Mouse (Mus musculus) gastrocnemius, adult 8-10 months (tissue): ENCODE measurements around the gene Auh. TPM values are rescaled to one million over a fixed set of nuclear protein-coding genes. Genes with fewer than 3 reads are reported as not detected.
A peak's percentile ranks its signal among the peaks of the same experiment; 100 is the strongest.

ENCODE experiments used
- DNase-seq, 2 experiments: peaks; one replicate each; pipeline ENCODE4 v3.0.0; 2022; ENCODE audit warnings: low spot score in 2 of 2
- total RNA-seq, 4 experiments: library from RNA; stranded (reverse); gene quantifications; 2 replicates each; pipeline ENCODE4 v1.2.4; 2022

The Auh gene
- 10 to 100 TPM; 75.2 to 88.9 (median 78.6) TPM for total RNA-seq

GRCm38 (mm10) chr13:52929209-52930171 lies at the start of gene Auh:
Gene Auh (minus strand): TSS chr13:52929681.
- peak; percentile 70 to 78 for DNase-seq

GRCm38 (mm10) chr13:52978321-52978981 lies 49.0 kb upstream of the Auh start:
- peak in 1 of 2 experiments; percentile 24 for DNase-seq

GRCm38 (mm10) chr13:52977757-52978156 lies 48.3 kb upstream of the Auh start:
- DNase-seq = no peak

DNA sequence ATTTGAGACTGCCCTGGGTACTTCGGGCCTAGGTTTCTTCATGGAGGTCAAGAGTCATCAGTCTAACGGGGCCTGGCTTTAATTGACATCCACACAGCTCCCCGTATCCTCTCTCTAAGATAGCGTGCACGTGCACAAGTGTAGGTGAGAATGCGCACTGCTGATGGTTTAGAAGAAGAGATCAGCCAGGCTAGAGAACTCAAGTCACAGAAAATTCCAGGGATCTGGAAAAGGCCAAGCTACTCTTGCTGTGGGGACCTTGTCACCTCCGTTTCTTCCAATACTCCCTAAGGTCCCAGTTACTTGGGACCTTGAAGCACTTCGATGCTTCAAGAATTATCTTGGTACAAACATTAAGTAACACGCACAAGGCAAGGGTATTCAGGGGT lies 47.7 kb upstream of the Auh start:
- DNase-seq = peak in 1 of 2 experiments; percentile 20

DNA sequence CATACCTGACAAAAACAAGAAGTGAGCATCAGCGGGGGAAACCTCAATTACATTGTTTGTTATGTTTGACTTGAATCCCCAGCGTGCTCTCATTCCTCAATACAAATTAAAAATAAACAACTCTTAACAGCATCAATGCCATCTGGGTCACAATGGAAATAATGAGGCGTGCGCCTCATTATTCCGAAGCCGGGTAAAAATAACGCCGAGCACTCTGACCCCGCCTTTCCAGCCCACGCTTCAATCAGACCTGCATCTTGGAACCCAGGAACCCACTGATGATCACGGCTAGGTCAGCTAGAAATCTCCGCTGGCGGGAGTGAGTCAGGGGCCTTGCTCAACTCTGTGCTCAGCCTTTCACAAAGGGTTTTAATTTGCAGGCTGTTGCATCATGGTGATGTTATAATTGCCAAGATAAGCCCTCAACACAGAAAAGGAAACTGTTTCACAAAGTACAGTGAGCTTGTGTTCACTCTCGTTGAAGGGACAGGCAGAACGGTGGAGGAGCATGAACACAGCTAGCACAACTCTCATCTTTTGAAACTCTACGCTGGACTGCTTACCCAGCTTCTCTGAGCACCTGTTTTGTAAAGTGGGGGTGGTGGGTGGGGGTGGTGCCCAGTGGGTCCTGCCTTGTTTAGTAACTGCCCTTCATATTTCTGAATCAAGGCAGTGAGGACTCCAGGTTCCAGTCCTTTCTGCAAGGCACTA lies 47.2 kb upstream of the Auh start:
- DNase-seq = peak in 1 of 2 experiments; percentile 26

- DNase-seq = no peak
These were observed 46.6 kb upstream of the Auh start for GRCm38 (mm10) chr13:52976130-52976509.

GRCm38 (mm10) chr13:52974676-52975075 lies 45.2 kb upstream of the Auh start:
- DNase-seq = peak; percentile 45 to 63

GRCm38 (mm10) chr13:52973427-52973826 lies 43.9 kb upstream of the Auh start:
- DNase-seq = no peak

DNA sequence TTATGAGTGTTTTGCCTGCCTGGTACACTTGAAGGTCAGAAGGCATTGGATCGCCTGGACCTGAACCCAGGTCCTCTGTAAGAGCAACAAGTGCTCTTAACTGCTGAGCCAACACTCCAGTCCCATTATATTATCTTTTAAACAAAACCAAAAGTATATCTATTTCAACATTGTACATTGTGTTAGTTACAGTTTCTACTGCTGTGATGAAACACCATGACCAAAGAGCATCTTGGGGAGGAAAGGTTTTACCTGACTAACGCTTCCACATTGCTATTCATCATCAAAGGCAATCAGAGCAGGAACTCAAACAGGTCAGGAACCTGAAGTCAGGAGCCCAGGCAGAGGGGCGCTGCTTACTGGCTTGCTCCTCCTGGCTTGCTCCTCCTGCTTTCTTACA lies 43.1 kb upstream of the Auh start:
- DNase-seq = no peak

GRCm38 (mm10) chr13:52970876-52971275 lies 41.4 kb upstream of the Auh start:
- DNase-seq = no peak

DNA sequence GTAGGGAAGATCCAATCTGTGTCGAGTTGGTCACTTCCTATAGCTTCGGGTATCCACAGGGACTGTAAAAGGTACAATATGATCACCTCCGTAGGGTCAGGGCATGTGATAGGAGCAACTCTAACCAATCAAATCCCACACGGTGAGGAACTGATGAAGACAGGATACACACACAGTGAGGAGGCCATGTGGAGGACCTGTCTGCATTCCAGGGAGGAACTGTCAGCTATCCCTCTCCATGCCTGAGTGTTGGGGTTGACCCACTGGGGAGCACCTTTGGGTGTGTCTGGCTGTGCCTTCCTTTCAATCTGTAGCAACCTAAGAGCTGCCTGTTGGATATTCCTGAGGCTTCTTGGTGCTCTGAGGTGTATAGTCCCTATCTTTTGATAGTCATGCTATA lies 33.4 kb upstream of the Auh start:
- no peak for DNase-seq

DNA sequence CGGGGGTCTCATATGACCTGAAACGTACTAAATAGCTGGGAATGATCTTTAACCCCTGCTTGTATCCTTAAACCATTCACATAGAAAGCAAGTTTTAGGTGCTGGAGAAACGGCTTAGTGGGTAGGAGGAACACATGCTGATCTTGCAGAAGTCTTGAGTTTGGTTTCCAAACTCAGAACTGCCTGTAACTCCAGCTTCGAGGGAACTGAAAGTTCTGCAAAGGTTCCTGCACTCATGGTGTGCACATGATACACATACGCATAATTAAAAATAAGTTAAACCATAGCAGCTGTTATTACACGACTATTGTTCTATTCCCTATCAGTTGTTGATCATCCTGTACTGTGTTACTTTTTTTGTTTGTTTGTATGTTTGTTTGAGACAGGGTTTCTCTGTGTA lies 32.9 kb upstream of the Auh start:
- no peak for DNase-seq

GRCm38 (mm10) chr13:52953779-52954553 lies 24.5 kb upstream of the Auh start:
- DNase-seq = no peak

DNA sequence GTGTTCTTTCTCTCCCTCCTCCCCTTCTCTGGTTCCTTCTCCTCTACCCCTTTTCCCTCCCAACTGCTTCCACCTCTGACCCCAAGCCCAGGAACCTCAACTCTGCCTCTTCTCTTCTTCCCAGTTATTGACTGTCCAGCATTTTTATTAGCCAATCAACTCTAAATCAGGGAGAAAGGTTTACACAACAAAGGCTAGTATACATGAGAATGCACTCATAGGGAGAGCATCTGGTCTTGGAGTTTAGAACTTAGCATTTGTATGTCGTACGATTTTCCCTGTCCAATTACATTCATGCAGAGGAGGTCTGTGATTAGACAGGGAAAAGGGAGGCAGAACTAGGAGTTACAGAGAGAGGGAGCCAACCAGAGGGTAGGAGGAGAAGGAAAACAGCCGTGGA lies 19.7 kb upstream of the Auh start:
- DNase-seq = no peak

GRCm38 (mm10) chr13:52947545-52947944 lies 18.1 kb upstream of the Auh start:
- DNase-seq = no peak

GRCm38 (mm10) chr13:52945769-52946168 lies 16.3 kb upstream of the Auh start:
- no peak for DNase-seq

GRCm38 (mm10) chr13:52944116-52944515 lies 14.6 kb upstream of the Auh start:
- DNase-seq = no peak

DNA sequence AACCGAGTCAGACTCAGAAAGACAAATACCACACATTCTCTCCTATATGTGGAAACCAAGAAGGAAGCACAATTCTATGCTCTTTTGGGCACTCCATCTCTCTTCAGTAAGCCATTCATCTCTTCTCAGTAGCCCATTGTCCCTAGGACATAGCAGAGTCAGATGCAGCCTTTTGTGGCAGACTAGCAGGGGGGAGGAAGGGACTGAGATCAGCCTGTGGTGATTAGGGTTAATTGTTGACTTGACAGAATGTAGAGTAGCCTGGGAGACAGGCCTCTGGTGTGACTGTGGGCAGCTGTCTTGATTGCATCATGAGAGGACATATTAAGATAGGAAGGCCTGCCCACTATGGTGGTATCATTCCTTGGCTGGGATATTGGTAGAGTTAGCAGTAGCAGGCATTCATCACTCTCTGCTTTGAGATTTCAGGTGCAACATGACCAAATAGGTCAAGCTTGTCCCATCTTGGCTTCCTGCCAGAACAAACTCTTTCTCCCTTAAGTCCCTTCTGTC lies 13.5 kb upstream of the Auh start:
- no peak for DNase-seq

DNA sequence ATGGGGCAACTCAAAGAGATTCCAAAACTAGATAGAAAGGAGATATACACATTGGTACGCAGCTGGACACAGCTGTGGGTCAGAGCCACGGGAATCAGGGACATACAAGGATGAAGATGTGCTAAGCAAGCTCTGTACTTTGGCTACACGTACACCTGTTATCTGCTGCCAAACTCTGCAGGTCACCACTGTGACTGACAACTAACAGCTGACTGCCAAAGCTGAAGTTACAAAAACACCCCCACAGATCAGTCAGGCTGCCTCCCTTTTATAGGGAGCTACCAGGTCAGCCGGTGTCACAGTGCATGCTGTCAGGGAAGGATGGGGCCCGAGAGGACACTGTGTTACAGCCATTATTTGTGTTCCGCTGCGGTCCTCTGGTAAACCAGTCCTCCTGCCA lies 11.5 kb upstream of the Auh start:
- DNase-seq = peak; percentile 46 to 52

DNA sequence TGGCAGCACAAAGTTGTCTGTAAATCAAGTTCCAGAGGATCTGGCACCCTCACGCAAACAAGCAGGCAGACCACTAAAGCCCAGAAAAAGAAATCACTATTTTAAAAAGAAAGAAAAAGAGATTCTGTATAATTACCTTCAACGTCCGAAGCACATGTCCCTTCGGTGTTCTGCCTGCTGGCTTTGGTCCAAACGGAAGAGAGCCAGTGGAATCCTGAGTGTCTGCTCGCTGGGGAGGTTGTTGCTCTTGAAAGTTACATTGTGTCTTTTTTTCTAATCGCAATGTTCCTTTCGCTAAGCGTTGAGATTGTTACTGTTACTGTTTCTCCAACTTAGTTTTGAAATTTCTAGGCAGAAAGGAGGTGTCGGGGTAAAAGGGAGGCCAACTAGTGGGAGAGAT lies 1.1 kb upstream of the Auh start:
- DNase-seq = no peak

DNA sequence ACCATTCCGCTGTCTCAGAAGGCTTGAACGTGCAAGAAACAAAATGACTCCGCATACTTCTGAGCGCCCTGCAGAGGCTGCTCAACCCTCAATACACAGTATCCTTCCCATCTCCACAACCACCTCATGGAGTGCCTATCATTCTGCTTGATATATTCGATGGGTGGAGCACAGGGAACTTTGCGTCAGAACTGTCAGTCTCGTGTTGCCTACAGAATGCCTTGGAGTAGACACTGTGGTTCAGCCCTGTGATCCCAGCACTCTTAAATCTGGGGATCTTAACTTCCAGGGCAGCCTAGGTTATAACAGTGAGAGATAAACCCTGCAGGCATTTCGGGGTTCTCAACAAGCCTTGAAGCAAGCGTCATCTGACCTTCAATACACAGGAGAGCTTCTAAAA lies 1.1 kb downstream of the Auh start:
- DNase-seq = no peak
